Comparison of ENCODE assay signal across 22 mouse cellular contexts in the genomic region with DNA sequence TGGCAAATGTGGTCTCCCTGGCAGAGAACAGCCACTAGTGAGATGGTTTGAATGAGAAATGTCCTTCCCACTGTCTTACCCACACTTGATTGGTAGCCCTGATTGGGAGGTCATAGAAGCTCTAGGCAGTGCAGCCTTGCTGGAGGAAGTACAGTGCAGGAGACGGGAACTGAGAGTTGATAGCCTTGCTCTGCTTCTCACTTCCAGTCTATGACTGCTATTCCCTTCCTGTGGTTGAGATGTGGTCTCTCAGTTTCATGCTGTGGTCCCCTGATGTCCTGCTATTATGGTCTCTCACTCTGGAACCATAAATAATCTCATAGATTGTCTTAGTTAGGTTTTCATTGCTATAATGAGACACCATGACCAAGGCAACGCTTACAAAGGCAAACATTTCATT.
DNase-seq lines count a peak whose midpoint lies in the region; ATAC-seq lines count a peak whose summit lies in the region.
"Had no signal": no experiment of that assay in that cellular context is flagged by ENCODE, and none has a peak within 500 bp of the region (broad histone marks: within the 10 kb centered on the region; RNA-seq: fewer than 3 reads in every experiment).

No protein-coding gene starts in this region.

- H3K9me3 ChIP-seq in kidney, embryonic 16.5 days (ENCODE audit: low read length), result no peaks in the 10 kb centered on the region
- H3K9me3 ChIP-seq in hindbrain, embryonic 11.5 days (ENCODE audit: control insufficient read depth, low read length), result no peaks in the 10 kb centered on the region
- H3K9me3 ChIP-seq: embryonic facial prominence, embryonic 13.5 days; embryonic facial prominence, embryonic 15.5 days; forebrain, embryonic 10.5 days; forebrain, embryonic 12.5 days had no signal

- no peak overlapping the region for H3K4me3 ChIP-seq in kidney, embryonic 16.5 days (ENCODE audit: low read length)
- no peak overlapping the region for H3K4me3 ChIP-seq in hindbrain, embryonic 11.5 days (ENCODE audit: low read depth, low read length)
- H3K4me3 ChIP-seq: embryonic facial prominence, embryonic 13.5 days; embryonic facial prominence, embryonic 15.5 days; erythroblast, embryonic 14.5 days; forebrain, embryonic 10.5 days; forebrain, embryonic 12.5 days had no signal

- peaks cover 23% of the 10 kb centered on the region for H3K4me1 ChIP-seq in kidney, embryonic 16.5 days (ENCODE audit: insufficient read depth, low read length)
- no peaks in the 10 kb centered on the region for H3K4me1 ChIP-seq in hindbrain, embryonic 11.5 days (replicated peaks; ENCODE audit: control insufficient read depth, insufficient read depth, low read length)
- H3K4me1 ChIP-seq: embryonic facial prominence, embryonic 13.5 days; embryonic facial prominence, embryonic 15.5 days; forebrain, embryonic 10.5 days; forebrain, embryonic 12.5 days had no signal

- H3K4me2 ChIP-seq in kidney, embryonic 16.5 days (replicated peaks; ENCODE audit: low read depth, low read length), result no peak overlapping the region
- H3K4me2 ChIP-seq in hindbrain, embryonic 11.5 days (replicated peaks; ENCODE audit: low read depth, low read length), result no peak overlapping the region
- H3K4me2 ChIP-seq: embryonic facial prominence, embryonic 13.5 days; embryonic facial prominence, embryonic 15.5 days; forebrain, embryonic 12.5 days had no signal

- peak overlapping the region; percentile 61 for H3K27ac ChIP-seq in kidney, embryonic 16.5 days (ENCODE audit: low read length)
- H3K27ac ChIP-seq in hindbrain, embryonic 11.5 days (ENCODE audit: low read depth, low read length), result no peak overlapping the region
- H3K27ac ChIP-seq: embryonic facial prominence, embryonic 13.5 days; embryonic facial prominence, embryonic 15.5 days; forebrain, embryonic 10.5 days; forebrain, embryonic 12.5 days had no signal

- H3K36me3 ChIP-seq in kidney, embryonic 16.5 days (ENCODE audit: insufficient read depth, low read length), result no peaks in the 10 kb centered on the region
- H3K36me3 ChIP-seq in hindbrain, embryonic 11.5 days (ENCODE audit: control insufficient read depth, insufficient read depth, low read length), result no peaks in the 10 kb centered on the region
- H3K36me3 ChIP-seq: embryonic facial prominence, embryonic 13.5 days; embryonic facial prominence, embryonic 15.5 days; forebrain, embryonic 10.5 days; forebrain, embryonic 12.5 days had no signal

- H3K27me3 ChIP-seq in kidney, embryonic 16.5 days (ENCODE audit: insufficient read depth, low read length), result no peaks in the 10 kb centered on the region
- no peaks in the 10 kb centered on the region for H3K27me3 ChIP-seq in hindbrain, embryonic 11.5 days (ENCODE audit: control insufficient read depth, insufficient read depth, low read length)
- H3K27me3 ChIP-seq: embryonic facial prominence, embryonic 15.5 days had no signal

- H3K9ac ChIP-seq in kidney, embryonic 16.5 days (replicated peaks; ENCODE audit: low read length), result no peak overlapping the region
- no peak overlapping the region for H3K9ac ChIP-seq in hindbrain, embryonic 11.5 days (ENCODE audit: low read depth, low read length)
- H3K9ac ChIP-seq: embryonic facial prominence, embryonic 13.5 days; embryonic facial prominence, embryonic 15.5 days; forebrain, embryonic 12.5 days had no signal

- WGBS in kidney, embryonic 16.5 days, result 73% methylated on average over 2 of the region's 2 CpGs
- 90% methylated on average over 2 of the region's 2 CpGs for WGBS in hindbrain, embryonic 11.5 days

- ATAC-seq in kidney, embryonic 16.5 days (ENCODE audit: low FRiP score, low TSS enrichment), result no peak
- peak; percentile 71 for ATAC-seq in granulocyte monocyte progenitor cell, adult 5-6 weeks (replicated peaks; ENCODE audit: poor library complexity, severe bottlenecking)
- ATAC-seq in megakaryocyte progenitor cell, adult 5-6 weeks (replicated peaks; ENCODE audit: poor library complexity), result peak; percentile 69
- no peak for ATAC-seq in hindbrain, embryonic 11.5 days (ENCODE audit: low FRiP score)
- ATAC-seq: forebrain, embryonic 14.5 days; forebrain, embryonic 16.5 days had no signal

- no peak for DNase-seq in kidney, postnatal 25 days
- DNase-seq in cerebellum, postnatal 10 days, result no peak
- no peak for DNase-seq in hindbrain, embryonic 11.5 days (ENCODE audit: low spot score)
- DNase-seq: adrenal gland, adult 2 months; adrenal gland, postnatal 10 days; adrenal gland, postnatal 25 days; cerebellum, adult 11 months; cerebellum, adult 18-20 months; cerebellum, adult 8-10 months; cerebellum, adult 9-11 months; cerebellum, postnatal 25 days; embryo, embryonic 11 days had no signal

Comparison
In these comparisons a context has a peak if more than half of its experiments do, and no peak if none do; other contexts are left out.
1. ATAC-seq: peak in granulocyte monocyte progenitor cell, adult 5-6 weeks (single experiment) and megakaryocyte progenitor cell, adult 5-6 weeks (single experiment); none in kidney, embryonic 16.5 days (single experiment) and hindbrain, embryonic 11.5 days (single experiment).